Mouse (Mus musculus) gastrocnemius, adult 8-10 months (tissue): ENCODE data around the gene Wdr12. TPM values are rescaled to one million over a fixed set of nuclear protein-coding genes. Genes with fewer than 3 reads are reported as not detected.

Source experiments
- total RNA-seq, 4 experiments: library from RNA; stranded (reverse); gene quantifications; 2 replicates each; pipeline ENCODE4 v1.2.4; 2022

The Wdr12 gene
- total RNA-seq, 4 experiments from 2014 or later, result 11.7 to 14.7 (median 13.3) TPM

Other genes starting within 250 kb of the Wdr12 start
- 1 to 10 TPM; 4.1 to 5.9 (median 5.1) TPM for gene Fam117b, start 185.6 kb downstream of the Wdr12 start, total RNA-seq
- under 1 TPM; 0.17 to 0.46 (median 0.36) TPM for gene Ica1l, start 55.5 kb downstream of the Wdr12 start, total RNA-seq
- 1 to 10 TPM; 5.3 to 8.2 (median 6.5) TPM for gene Carf, start 398 bp downstream of the Wdr12 start, total RNA-seq
- gene Nbeal1, start 82.0 kb upstream of the Wdr12 start, total RNA-seq, result 10 to 100 TPM; 24.7 to 29.0 (median 27.4) TPM
- gene Cyp20a1, start 244.7 kb upstream of the Wdr12 start, total RNA-seq, result 1 to 10 TPM; 3.7 to 5.2 (median 5.1) TPM